Mouse (Mus musculus) hindbrain, embryonic 15.5 days (tissue): ENCODE measurements at regions not wholly inside any gene's neighbourhood (a gene's known extent, or its start where the extent isn't known, plus 50 kb on each side); places are given as distances from the start of the nearest gene placed in this dataset.

ENCODE experiments used
- ATAC-seq: fragments of 200-750 bp; cut with Nextera tagmentation; 2 replicates; pipeline ENCODE4 v1.8.0; 2017; ENCODE audit warnings: low read depth, moderate number of reproducible peaks, moderate TSS enrichment; ENCODE audit not compliant: low FRiP score
- H3K27ac ChIP-seq: fragments of 300-500 bp; sonication (generic); replicated peaks from 2 replicates; pipeline ENCODE4 v1.5.1; 2015; ENCODE audit warnings: mild to moderate bottlenecking, inconsistent platforms
- H3K27me3 ChIP-seq: fragments of 300-500 bp; sonication (generic); 2 replicates; pipeline ENCODE4 v1.6.1; 2015; ENCODE audit warnings: control low read depth, inconsistent platforms
- H3K36me3 ChIP-seq: fragments of 300-500 bp; sonication (generic); 2 replicates; pipeline ENCODE4 v1.6.1; 2015; ENCODE audit warnings: control low read depth, inconsistent platforms
- H3K4me1 ChIP-seq: fragments of 300-500 bp; sonication (generic); replicated peaks from 2 replicates; pipeline ENCODE4 v1.6.1; 2015; ENCODE audit warnings: control low read depth, inconsistent platforms
- H3K4me2 ChIP-seq: fragments of 300-500 bp; sonication (generic); 2 replicates; pipeline ENCODE4 v1.6.1; 2015; ENCODE audit warnings: moderate library complexity, mild to moderate bottlenecking, inconsistent platforms
- H3K4me3 ChIP-seq: fragments of 300-500 bp; sonication (generic); 2 replicates; pipeline ENCODE4 v1.5.1; 2015; ENCODE audit warnings: mild to moderate bottlenecking, inconsistent platforms
- H3K9ac ChIP-seq: fragments of 300-500 bp; sonication (generic); 2 replicates; pipeline ENCODE4 v1.6.1; 2015; ENCODE audit warnings: inconsistent platforms
- H3K9me3 ChIP-seq: fragments of 300-500 bp; sonication (generic); 2 replicates; pipeline ENCODE4 v1.6.1; 2016; ENCODE audit warnings: control low read depth, inconsistent platforms
- WGBS: fragments of 180-500 bp; shearing (Covaris S2); methylation state at CpG from one replicate; pipeline ENCODE4 v1.1.7; 2015; 5-methylcytosine and 5-hydroxymethylcytosine counted together

GRCm38 (mm10) chr11:38122474-38122873 is 886.7 kb upstream of the Tenm2 start:
- Histone ChIP-seq H3K27me3 (no peaks in the 10 kb centered on the region), H3K36me3 (no peaks in the 10 kb centered on the region), H3K9me3 (no peaks in the 10 kb centered on the region), H3K9ac (no peak overlapping the region), H3K4me1 (no peaks in the 10 kb centered on the region), H3K4me2 (no peak overlapping the region), H3K4me3 (no peak overlapping the region), H3K27ac (no peak overlapping the region)
- WGBS: 65% methylated on average over 1 of the region's 1 CpGs
- no peak for ATAC-seq

DNA sequence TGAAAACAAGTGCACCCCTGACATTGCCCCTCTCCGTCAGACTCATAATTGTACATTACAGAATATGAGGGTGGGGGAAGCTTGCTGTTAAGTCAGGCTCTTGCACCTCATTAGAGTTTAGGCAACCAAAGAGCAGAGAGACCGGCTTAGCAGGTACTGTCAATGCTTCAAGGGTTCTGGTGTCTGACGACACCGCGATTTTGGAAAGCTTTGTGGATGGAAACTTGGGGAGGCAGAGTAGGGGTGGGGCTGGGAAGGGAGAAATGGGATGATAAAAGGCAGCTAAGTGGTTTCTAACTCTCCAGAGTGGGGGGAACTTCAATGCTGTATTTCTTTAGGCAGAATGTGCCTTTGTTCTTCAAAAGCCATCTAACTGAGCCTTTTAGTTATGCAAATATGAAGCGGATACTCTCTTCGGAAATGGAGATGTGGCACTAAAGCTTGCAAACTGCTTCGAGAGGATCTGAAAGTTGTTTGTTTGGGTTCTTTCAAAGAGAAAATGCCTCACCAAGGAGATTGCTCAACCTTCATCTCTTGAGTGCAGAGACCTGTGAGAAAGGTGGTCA is 885.4 kb upstream of the Tenm2 start:
- H3K36me3 ChIP-seq: no peaks in the 10 kb centered on the region
- peak overlapping the region; percentile 20 for H3K4me2 ChIP-seq
- no peak overlapping the region for H3K27ac ChIP-seq
- no peaks in the 10 kb centered on the region for H3K9me3 ChIP-seq
- H3K4me1 ChIP-seq: no peaks in the 10 kb centered on the region
- 19% methylated on average over 8 of the region's 8 CpGs for WGBS
- no peak overlapping the region for H3K4me3 ChIP-seq
- no peak overlapping the region for H3K9ac ChIP-seq
- H3K27me3 ChIP-seq: no peaks in the 10 kb centered on the region
- ATAC-seq: no peak

DNA sequence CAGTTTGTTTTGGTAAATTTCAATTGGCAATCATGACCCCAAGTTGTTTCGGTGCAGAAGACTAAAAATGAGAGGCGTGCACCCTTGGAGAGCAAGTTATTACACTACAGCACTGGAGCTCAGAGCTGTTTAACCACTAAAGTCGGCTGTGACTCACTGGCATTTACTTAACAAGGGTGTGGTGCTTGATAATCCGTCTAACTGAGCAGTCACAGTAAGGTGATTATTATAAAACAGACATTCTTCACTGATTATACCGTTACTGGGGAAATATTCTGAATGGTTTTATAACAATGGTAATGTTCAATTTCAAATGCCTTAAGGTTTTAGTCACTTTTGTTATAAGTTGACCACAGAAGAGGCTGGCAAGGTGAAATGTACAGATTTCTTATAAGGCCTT is 882.0 kb upstream of the Tenm2 start:
- Histone ChIP-seq H3K4me2 (no peak overlapping the region), H3K9me3 (no peaks in the 10 kb centered on the region), H3K4me3 (no peak overlapping the region), H3K27me3 (no peaks in the 10 kb centered on the region), H3K4me1 (no peaks in the 10 kb centered on the region), H3K36me3 (no peaks in the 10 kb centered on the region), H3K27ac (no peak overlapping the region), H3K9ac (no peak overlapping the region)
- WGBS: 77% methylated on average over 5 of the region's 5 CpGs
- ATAC-seq: no peak

DNA sequence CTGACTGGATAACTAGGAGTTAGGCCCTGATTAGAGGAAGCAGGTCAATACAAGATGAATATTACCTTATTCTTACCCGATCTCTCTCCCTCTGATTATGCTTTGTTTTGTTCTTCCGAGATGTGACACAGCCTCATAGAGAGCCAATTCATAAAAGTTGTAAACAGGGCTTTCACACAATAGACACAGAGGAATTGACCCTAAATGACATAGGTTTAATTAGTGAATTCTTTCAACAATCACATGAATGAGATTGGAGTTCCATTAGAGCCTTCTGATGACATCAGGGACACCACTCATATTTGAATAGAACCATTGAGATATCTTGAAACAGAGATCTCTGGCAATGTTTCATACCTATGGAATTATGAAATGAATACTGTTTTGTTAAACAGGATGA is 856.4 kb upstream of the Tenm2 start:
- Histone ChIP-seq H3K27ac (no peak overlapping the region), H3K9ac (no peak overlapping the region), H3K4me2 (no peak overlapping the region), H3K36me3 (no peaks in the 10 kb centered on the region), H3K4me3 (no peak overlapping the region), H3K4me1 (no peaks in the 10 kb centered on the region), H3K27me3 (no peaks in the 10 kb centered on the region), H3K9me3 (no peaks in the 10 kb centered on the region)
- WGBS: 81% methylated on average over 2 of the region's 2 CpGs
- ATAC-seq: no peak

DNA sequence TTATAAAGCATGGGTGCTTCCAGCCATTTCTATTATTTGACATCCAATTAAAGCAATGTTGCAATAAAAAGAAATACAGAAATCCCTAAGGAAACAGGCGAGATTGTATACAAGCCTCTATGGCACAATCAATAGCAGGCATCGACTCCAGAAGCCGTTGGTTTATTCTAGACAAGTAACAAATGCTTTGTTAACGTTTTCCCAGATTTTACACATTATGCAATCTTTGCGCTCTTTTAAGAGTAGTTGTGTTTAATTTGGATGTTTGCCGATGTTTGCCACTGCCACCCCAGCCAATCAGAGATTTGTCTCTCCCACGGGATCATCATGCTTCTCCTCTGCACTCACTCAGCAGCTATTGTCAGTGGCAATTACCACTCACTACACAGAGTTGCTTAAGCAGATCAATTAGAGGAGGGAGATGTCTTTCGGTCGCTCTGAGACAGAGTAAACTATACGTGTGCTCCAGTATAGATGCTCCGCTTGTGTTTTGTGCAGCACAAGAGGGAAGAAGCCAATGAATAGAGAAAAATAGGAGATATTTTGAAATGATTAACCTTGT is 839.5 kb upstream of the Tenm2 start:
- ATAC-seq: 0 out of 2 replicates have a peak, but pooled peaks have one; percentile 63
- H3K36me3 ChIP-seq: no peaks in the 10 kb centered on the region
- no peak overlapping the region for H3K27ac ChIP-seq
- H3K27me3 ChIP-seq: no peaks in the 10 kb centered on the region
- 0 out of 2 replicates have a peak overlapping the region, but pooled peaks have one; percentile 1 for H3K4me3 ChIP-seq
- H3K4me1 ChIP-seq: 0 out of 2 replicates have a peak, but pooled peaks cover 3% of the 10 kb centered on the region
- H3K9ac ChIP-seq: no peak overlapping the region
- H3K9me3 ChIP-seq: no peaks in the 10 kb centered on the region
- peak overlapping the region; percentile 35 for H3K4me2 ChIP-seq
- WGBS: 58% methylated on average over 11 of the region's 11 CpGs

DNA sequence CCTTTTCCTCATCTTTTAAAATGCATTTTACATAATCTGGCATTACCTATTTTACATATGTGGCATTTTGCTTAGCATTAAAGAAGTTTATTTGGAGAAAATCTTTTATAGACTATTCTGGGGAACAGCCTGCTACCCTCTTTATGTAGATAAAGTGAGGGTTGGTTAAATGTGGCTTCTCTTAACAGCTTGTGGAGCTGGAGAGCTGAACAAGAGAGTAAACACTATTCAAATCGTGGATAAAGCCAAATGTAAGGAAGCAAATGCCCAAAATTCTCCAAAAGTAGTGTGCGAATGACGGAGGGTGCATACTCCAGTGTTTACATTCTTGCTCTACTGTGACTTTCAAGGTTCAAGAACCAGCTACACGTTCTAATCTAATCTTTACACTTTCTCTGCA is 833.9 kb upstream of the Tenm2 start:
- no peak overlapping the region for H3K27ac ChIP-seq
- no peaks in the 10 kb centered on the region for H3K4me1 ChIP-seq
- no peak overlapping the region for H3K4me3 ChIP-seq
- no peak for ATAC-seq
- no peak overlapping the region for H3K4me2 ChIP-seq
- 75% methylated on average over 4 of the region's 4 CpGs for WGBS
- H3K36me3 ChIP-seq: no peaks in the 10 kb centered on the region
- H3K27me3 ChIP-seq: no peaks in the 10 kb centered on the region
- H3K9me3 ChIP-seq: no peaks in the 10 kb centered on the region
- H3K9ac ChIP-seq: no peak overlapping the region

DNA sequence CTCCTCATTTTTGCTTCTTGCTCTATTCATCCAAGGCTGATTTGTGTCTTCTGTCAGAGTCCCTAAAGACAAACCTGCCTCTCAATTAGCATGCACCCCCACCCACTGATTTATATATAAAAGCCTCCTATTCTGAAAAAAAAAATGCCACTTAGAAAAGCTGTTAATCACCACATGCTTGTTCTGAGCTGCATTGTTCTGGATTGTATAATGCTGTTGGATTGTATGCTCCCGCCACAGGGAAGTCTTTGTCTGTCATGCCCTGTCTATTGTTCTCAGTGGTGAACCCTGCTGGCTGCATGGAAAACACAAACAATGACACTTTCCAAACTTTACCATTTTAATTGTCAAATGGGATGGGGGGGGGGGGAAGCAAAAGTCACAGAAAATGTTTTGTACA is 831.9 kb upstream of the Tenm2 start:
- Histone ChIP-seq H3K4me3 (no peak overlapping the region), H3K27me3 (no peaks in the 10 kb centered on the region), H3K4me2 (no peak overlapping the region), H3K27ac (no peak overlapping the region), H3K4me1 (no peaks in the 10 kb centered on the region), H3K36me3 (no peaks in the 10 kb centered on the region), H3K9ac (no peak overlapping the region), H3K9me3 (no peaks in the 10 kb centered on the region)
- 13% methylated on average over 1 of the region's 1 CpGs for WGBS
- ATAC-seq: no peak

GRCm38 (mm10) chr11:38066091-38066490 is 830.3 kb upstream of the Tenm2 start:
- Histone ChIP-seq H3K9me3 (no peaks in the 10 kb centered on the region), H3K36me3 (no peaks in the 10 kb centered on the region), H3K27ac (no peak overlapping the region), H3K4me1 (no peaks in the 10 kb centered on the region), H3K9ac (no peak overlapping the region), H3K27me3 (no peaks in the 10 kb centered on the region), H3K4me2 (no peak overlapping the region), H3K4me3 (no peak overlapping the region)
- 74% methylated on average over 5 of the region's 5 CpGs for WGBS
- no peak for ATAC-seq

- Histone ChIP-seq H3K9ac (no peak overlapping the region), H3K4me1 (no peaks in the 10 kb centered on the region), H3K27ac (no peak overlapping the region), H3K27me3 (no peaks in the 10 kb centered on the region), H3K36me3 (no peaks in the 10 kb centered on the region), H3K4me2 (no peak overlapping the region), H3K4me3 (no peak overlapping the region), H3K9me3 (no peaks in the 10 kb centered on the region)
- WGBS: 87% methylated on average over 2 of the region's 2 CpGs
- no peak for ATAC-seq
Observed at GRCm38 (mm10) chr11:38060105-38060504, 824.3 kb upstream of the Tenm2 start.

DNA sequence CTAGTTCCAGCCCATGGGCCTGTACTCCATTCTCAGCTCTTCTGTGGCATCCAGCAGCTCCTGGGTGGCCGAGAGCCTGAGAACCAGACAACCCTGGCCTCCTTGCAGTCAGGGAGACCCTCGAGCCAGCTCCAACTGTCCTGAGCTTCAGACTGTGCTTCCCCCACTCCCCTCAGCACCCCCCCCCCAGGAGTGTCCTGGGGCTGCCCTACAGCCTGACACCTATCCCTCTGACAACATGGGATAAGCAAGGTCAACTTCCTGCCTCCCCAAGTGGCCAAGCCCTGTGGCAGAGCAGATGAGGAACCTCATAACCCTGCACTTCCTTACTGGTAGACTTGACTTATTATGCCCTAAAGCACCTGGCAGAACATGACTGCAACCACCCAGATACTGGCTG is 823.1 kb upstream of the Tenm2 start:
- Histone ChIP-seq H3K4me2 (no peak overlapping the region), H3K27ac (no peak overlapping the region), H3K27me3 (no peaks in the 10 kb centered on the region), H3K9ac (no peak overlapping the region), H3K4me3 (no peak overlapping the region), H3K9me3 (no peaks in the 10 kb centered on the region), H3K36me3 (no peaks in the 10 kb centered on the region), H3K4me1 (no peaks in the 10 kb centered on the region)
- 64% methylated on average over 2 of the region's 2 CpGs for WGBS
- no peak for ATAC-seq

- Histone ChIP-seq H3K27me3 (no peaks in the 10 kb centered on the region), H3K36me3 (no peaks in the 10 kb centered on the region), H3K4me3 (no peak overlapping the region), H3K4me1 (no peaks in the 10 kb centered on the region), H3K9ac (no peak overlapping the region), H3K27ac (no peak overlapping the region), H3K4me2 (no peak overlapping the region), H3K9me3 (no peaks in the 10 kb centered on the region)
- 84% methylated on average over 2 of the region's 2 CpGs for WGBS
- ATAC-seq: no peak
Observed at GRCm38 (mm10) chr11:38036582-38036981, 800.8 kb upstream of the Tenm2 start.

- no peak overlapping the region for H3K9ac ChIP-seq
- no peak overlapping the region for H3K4me2 ChIP-seq
- ATAC-seq: no peak
- H3K9me3 ChIP-seq: no peaks in the 10 kb centered on the region
- WGBS: 60% methylated on average over 2 of the region's 2 CpGs
- no peaks in the 10 kb centered on the region for H3K36me3 ChIP-seq
- H3K4me3 ChIP-seq: no peak overlapping the region
- no peaks in the 10 kb centered on the region for H3K4me1 ChIP-seq
- no peaks in the 10 kb centered on the region for H3K27me3 ChIP-seq
- H3K27ac ChIP-seq: no peak overlapping the region
Observed at GRCm38 (mm10) chr11:38034526-38035286, 798.9 kb upstream of the Tenm2 start.
